Mouse (Mus musculus): ENCODE data around the gene Vat1l. TPM values are rescaled to one million over a fixed set of nuclear protein-coding genes. Genes with fewer than 3 reads are reported as not detected.

The Vat1l gene
- polyA plus RNA-seq, 1 experiment, result 0.36 TPM

DNA sequence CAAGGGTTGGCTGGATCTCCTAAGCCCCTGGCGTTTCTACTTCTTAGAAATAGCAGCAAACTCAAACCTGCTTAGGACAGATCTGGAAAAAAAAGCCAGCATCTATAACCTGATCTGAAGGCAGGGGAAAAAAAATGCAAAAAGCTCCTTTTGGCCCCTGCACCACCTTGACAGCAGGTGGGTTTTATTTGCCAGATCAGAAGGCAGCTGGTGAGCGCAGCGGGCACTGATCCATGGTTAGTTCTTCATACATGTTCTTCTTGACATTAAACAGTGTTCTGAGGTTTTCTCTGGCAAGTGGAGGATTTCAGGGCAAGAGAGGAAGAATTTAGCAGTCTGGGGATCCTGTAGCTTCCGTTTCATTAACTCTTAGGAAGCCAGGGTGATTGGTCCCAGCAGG is 1.6 kb downstream of the Vat1l start:
- TF ChIP-seq CTCF (IDR thresholded peaks at IDR 0.05; ENCODE audit: insufficient read depth, low read length), result no peak
- TF ChIP-seq POLR2A (IDR thresholded peaks at IDR 0.05; ENCODE audit: borderline replicate concordance, extremely low read depth, low read depth, low read length), result no peak
- no peak for DNase-seq
- 52% methylated on average over 4 of the region's 4 CpGs for WGBS
- H3K4me3 ChIP-seq (replicated peaks; ENCODE audit: extremely low read depth, low read depth, low read length), result no peak overlapping the region
- no peaks in the 10 kb centered on the region for H3K4me1 ChIP-seq (ENCODE audit: control insufficient read depth, insufficient read depth, low read length)

DNA sequence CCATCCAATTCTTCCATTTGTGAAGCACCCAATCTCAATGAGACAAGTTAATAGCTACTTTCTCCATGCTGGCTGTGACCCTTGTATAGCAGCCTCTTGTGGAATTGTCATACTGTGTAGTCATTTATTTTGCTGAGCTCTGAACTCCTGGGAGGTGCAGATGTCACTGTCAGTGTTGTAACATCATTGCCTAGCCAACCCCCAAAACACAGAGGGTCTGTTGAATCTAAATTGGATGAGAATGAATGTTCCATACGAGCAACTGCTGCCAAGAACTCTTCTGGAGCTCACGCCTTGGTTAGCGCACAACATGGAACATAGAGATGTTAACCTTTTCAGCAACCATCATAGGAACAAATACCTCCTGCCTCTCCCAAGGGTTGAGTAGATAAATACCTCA is 15.4 kb downstream of the Vat1l start:
- no peak for DNase-seq
- no peak for TF ChIP-seq CTCF (IDR thresholded peaks at IDR 0.05; ENCODE audit: insufficient read depth, low read length)
- TF ChIP-seq POLR2A (IDR thresholded peaks at IDR 0.05; ENCODE audit: borderline replicate concordance, extremely low read depth, low read depth, low read length), result no peak
- no peak overlapping the region for H3K4me3 ChIP-seq (replicated peaks; ENCODE audit: extremely low read depth, low read depth, low read length)
- H3K4me1 ChIP-seq (ENCODE audit: control insufficient read depth, insufficient read depth, low read length), result no peaks in the 10 kb centered on the region
- WGBS, result 81% methylated on average over 3 of the region's 3 CpGs

GRCm38 (mm10) chr8:114222001-114222400 is 16.6 kb downstream of the Vat1l start:
- no peak for TF ChIP-seq CTCF (IDR thresholded peaks at IDR 0.05; ENCODE audit: insufficient read depth, low read length)
- TF ChIP-seq POLR2A (IDR thresholded peaks at IDR 0.05; ENCODE audit: borderline replicate concordance, extremely low read depth, low read depth, low read length), result no peak
- 88% methylated on average over 2 of the region's 2 CpGs for WGBS
- no peak overlapping the region for H3K4me3 ChIP-seq (replicated peaks; ENCODE audit: extremely low read depth, low read depth, low read length)
- H3K4me1 ChIP-seq (ENCODE audit: control insufficient read depth, insufficient read depth, low read length), result no peaks in the 10 kb centered on the region
- no peak for DNase-seq

DNA sequence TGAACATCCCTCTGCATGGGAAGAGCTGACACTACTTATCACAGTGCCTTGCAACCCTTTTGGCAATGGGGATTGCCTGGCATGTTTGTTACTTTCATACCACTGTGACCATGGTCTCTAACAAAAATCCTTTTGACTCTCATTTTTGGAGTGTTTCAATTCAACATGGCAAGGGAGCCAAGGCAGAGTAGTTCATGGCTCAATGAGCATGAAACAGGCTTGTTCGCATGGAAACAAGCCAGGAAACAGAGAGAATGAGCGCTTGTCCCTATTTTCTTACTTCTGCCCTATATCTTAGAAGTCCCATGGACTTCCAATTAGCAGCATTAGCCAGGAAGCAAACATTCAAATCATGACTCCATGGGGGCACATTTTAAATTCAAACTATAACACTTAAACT is 18.6 kb downstream of the Vat1l start:
- TF ChIP-seq CTCF (IDR thresholded peaks at IDR 0.05; ENCODE audit: insufficient read depth, low read length) (no peak), POLR2A (IDR thresholded peaks at IDR 0.05; ENCODE audit: borderline replicate concordance, extremely low read depth, low read depth, low read length) (no peak)
- Histone ChIP-seq H3K4me1 (ENCODE audit: control insufficient read depth, insufficient read depth, low read length) (no peaks in the 10 kb centered on the region), H3K4me3 (replicated peaks; ENCODE audit: extremely low read depth, low read depth, low read length) (no peak overlapping the region)
- 93% methylated on average over 2 of the region's 2 CpGs for WGBS
- DNase-seq, result no peak

- Histone ChIP-seq H3K4me1 (ENCODE audit: control insufficient read depth, insufficient read depth, low read length) (no peaks in the 10 kb centered on the region), H3K4me3 (replicated peaks; ENCODE audit: extremely low read depth, low read depth, low read length) (no peak overlapping the region)
- no peak for DNase-seq
- WGBS, result 76% methylated on average over 3 of the region's 3 CpGs
- TF ChIP-seq POLR2A (IDR thresholded peaks at IDR 0.05; ENCODE audit: borderline replicate concordance, extremely low read depth, low read depth, low read length) (no peak), CTCF (IDR thresholded peaks at IDR 0.05; ENCODE audit: insufficient read depth, low read length) (no peak)
Observed at GRCm38 (mm10) chr8:114251321-114252065, 46.1 kb downstream of the Vat1l start.

DNA sequence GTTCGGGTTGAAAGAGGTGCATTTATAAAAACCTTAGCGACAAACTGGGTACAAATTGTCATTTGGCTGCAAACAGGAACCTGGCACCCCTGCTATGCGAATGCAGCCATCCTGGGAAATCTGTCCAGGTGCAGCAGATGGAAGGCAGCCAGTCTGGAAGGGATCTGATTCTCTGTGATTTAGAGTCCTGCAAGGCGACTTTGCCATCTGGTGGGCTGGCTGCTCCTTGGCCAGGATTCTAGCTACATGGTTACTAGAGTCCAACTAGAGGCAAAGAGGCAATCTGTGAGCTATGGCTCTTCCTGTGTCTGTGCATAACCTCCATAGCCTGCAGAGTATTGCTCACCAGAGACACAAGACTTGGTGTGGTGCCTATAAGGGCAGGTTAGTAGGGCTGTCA is 53.3 kb downstream of the Vat1l start:
- TF ChIP-seq POLR2A (IDR thresholded peaks at IDR 0.05; ENCODE audit: borderline replicate concordance, extremely low read depth, low read depth, low read length), result no peak
- TF ChIP-seq CTCF (IDR thresholded peaks at IDR 0.05; ENCODE audit: insufficient read depth, low read length), result no peak
- Histone ChIP-seq H3K4me3 (replicated peaks; ENCODE audit: extremely low read depth, low read depth, low read length) (no peak overlapping the region), H3K4me1 (ENCODE audit: control insufficient read depth, insufficient read depth, low read length) (no peaks in the 10 kb centered on the region)
- DNase-seq, result no peak
- 75% methylated on average over 4 of the region's 4 CpGs for WGBS

DNA sequence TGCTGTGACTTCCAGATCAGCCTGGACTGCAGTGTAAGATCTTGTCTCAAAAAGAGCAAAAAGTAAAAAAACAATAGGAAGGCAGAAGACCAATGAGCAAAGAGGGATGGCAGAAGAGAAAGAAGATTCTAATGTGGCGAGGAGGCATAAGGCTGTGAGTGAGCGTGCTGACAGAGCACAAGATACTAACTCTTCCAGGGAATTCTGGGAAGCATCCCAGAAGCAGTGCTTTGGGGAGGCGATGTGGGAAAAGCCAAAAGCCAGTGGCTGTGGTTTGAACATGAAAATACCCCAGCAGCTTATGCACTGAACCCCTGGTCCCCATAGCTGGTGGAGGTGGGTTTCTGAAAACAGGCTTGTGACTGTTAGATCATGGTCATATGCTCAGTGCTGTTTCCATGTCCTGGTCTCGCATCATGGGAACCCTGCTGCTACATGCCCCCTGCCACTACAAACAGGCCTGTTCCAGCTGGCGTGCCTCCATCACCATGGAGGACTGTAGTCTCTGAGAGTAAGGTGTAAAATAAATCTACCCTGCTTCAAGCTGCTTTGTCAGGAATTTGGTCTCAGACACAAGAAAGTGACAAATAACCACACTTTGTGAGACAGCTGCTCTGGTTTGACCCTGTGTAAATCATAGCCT is 54.4 kb downstream of the Vat1l start:
- DNase-seq, result no peak
- TF ChIP-seq CTCF (IDR thresholded peaks at IDR 0.05; ENCODE audit: insufficient read depth, low read length) (no peak), POLR2A (IDR thresholded peaks at IDR 0.05; ENCODE audit: borderline replicate concordance, extremely low read depth, low read depth, low read length) (no peak)
- no peak overlapping the region for H3K4me3 ChIP-seq (replicated peaks; ENCODE audit: extremely low read depth, low read depth, low read length)
- no peaks in the 10 kb centered on the region for H3K4me1 ChIP-seq (ENCODE audit: control insufficient read depth, insufficient read depth, low read length)
- WGBS, result 72% methylated on average over 5 of the region's 5 CpGs

GRCm38 (mm10) chr8:114262331-114262730 is 56.9 kb downstream of the Vat1l start:
- Histone ChIP-seq H3K4me3 (replicated peaks; ENCODE audit: extremely low read depth, low read depth, low read length) (no peak overlapping the region), H3K4me1 (ENCODE audit: control insufficient read depth, insufficient read depth, low read length) (no peaks in the 10 kb centered on the region)
- WGBS, result 23% methylated on average over 2 of the region's 2 CpGs
- DNase-seq, result no peak
- TF ChIP-seq CTCF (IDR thresholded peaks at IDR 0.05; ENCODE audit: insufficient read depth, low read length), result no peak
- TF ChIP-seq POLR2A (IDR thresholded peaks at IDR 0.05; ENCODE audit: borderline replicate concordance, extremely low read depth, low read depth, low read length), result no peak

DNA sequence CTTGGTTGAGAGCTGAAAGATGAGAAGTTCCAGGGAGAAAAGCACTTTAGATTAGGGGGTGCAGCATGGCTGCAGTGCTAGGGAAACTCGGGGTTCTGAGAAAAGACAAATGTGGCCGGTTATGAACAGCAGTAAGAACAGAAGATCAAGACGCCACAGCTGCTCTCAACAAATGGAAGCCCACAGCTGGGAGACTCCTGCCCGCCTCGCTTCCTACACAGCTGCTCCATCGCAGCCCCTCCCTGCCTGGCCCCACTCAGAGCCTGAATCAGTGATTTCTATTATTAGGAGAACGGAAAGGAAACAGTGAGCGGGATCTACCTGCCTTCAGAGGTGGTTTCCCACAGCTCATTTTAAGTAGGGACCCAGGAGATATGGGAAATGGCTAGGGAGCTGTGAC is 69.1 kb downstream of the Vat1l start:
- Histone ChIP-seq H3K4me1 (ENCODE audit: control insufficient read depth, insufficient read depth, low read length) (no peaks in the 10 kb centered on the region), H3K4me3 (replicated peaks; ENCODE audit: extremely low read depth, low read depth, low read length) (no peak overlapping the region)
- TF ChIP-seq CTCF (IDR thresholded peaks at IDR 0.05; ENCODE audit: insufficient read depth, low read length), result no peak
- no peak for TF ChIP-seq POLR2A (IDR thresholded peaks at IDR 0.05; ENCODE audit: borderline replicate concordance, extremely low read depth, low read depth, low read length)
- 73% methylated on average over 8 of the region's 8 CpGs for WGBS
- no peak for DNase-seq

DNA sequence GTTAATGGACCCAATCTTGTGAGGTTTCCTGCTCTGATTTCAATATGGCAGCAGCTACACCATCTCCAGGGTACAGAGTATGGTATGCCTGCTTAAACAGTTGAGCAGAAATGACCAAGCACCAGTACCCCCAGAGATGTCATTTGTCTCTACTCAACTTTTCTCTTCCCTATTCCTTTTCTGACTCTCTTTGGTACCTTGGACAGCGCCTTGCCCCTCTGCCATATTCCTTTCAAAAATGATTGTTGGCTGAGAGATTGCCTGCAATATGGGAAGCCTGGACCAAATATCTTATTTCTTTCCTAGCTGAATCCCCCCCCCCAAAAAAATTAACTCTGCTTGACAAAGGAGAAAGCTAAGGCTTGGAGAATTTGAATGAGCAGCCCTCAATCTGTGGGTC is 75.7 kb downstream of the Vat1l start:
- Histone ChIP-seq H3K4me1 (ENCODE audit: control insufficient read depth, insufficient read depth, low read length) (no peaks in the 10 kb centered on the region), H3K4me3 (replicated peaks; ENCODE audit: extremely low read depth, low read depth, low read length) (no peak overlapping the region)
- WGBS, result 59% methylated on average over 1 of the region's 1 CpGs
- TF ChIP-seq CTCF (IDR thresholded peaks at IDR 0.05; ENCODE audit: insufficient read depth, low read length) (no peak), POLR2A (IDR thresholded peaks at IDR 0.05; ENCODE audit: borderline replicate concordance, extremely low read depth, low read depth, low read length) (no peak)
- DNase-seq, result no peak

Measured in lung, adult 2 months (tissue).